Mouse (Mus musculus) right cerebral cortex, postnatal 10 days (tissue): Measurements from ENCODE around the gene Cog1.

ENCODE experiments used
- DNase-seq, 2 experiments: peaks; one replicate each; pipeline ENCODE4 v3.0.0; 2021; ENCODE audit warnings: low spot score in 2 of 2

Cog1 gene

DNA sequence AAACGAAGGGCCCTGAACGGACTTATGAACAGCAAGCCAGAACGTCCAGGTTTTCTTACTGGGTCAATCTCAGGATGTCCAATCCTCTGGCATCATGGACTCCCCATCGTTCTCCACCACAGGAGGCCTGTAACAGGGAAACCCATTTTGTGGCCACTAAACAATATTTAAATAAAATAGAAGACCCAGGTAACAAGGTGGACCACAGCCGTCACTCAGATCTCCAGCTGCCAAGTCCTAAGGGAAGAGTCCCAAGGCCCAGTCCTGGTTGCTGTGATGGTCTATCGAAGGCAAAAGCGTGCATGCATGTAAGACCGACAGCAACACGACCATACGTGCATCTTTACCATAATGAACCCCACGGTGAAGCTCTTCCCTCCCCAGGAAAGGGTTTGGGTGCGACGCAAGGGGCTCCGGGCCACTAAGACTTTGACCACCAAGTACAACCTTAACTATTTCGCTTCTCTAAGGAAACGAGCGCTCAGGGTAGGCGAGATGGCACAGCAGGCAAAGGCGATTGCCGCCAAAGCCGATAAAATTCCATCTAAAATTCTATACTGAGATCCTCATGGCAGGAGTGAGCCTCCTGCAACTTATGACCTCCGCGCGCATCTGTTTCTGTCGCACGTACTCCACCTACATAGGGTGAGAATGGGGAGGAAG is at the start of gene Cog1:
Cog1 (plus strand) TSS at position 480 of the 663 bp plus-strand sequence.
- no peak for DNase-seq

DNA sequence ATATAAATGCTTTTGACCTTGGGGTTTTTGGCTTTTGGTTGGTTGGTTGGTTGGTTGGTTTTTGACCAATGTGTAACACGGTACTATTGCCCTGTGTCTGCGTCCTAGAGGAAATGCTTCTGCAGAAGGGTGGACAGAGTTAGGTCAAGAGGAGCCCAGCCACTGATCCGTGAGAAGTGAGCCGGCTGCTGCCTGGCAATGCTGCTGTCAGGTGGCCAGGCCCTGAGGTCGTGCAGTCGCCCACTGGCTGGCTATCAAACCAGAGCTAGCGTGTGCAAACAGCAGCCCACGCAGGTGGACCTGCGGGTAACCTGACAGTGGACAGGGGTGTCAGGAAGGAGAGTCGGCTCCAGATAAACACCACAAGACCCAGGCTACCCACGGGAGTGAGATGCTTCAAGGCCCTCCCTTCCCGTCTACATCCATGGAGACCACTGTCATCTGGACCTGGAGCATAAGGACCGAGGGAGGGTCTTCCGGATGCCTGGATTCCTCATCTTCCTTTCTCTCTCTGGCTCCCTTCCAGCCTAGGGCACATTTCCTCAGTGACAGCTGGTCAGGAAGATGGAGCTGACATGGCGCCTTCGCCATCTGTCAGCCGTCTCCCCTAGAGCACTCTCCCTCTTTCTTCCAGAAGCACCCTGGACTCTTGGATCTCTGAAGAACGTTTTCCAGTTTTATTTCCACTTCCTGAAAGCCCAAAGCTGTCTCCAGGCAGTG is 48.3 kb upstream of the Cog1 start:
- DNase-seq: no peak

DNA sequence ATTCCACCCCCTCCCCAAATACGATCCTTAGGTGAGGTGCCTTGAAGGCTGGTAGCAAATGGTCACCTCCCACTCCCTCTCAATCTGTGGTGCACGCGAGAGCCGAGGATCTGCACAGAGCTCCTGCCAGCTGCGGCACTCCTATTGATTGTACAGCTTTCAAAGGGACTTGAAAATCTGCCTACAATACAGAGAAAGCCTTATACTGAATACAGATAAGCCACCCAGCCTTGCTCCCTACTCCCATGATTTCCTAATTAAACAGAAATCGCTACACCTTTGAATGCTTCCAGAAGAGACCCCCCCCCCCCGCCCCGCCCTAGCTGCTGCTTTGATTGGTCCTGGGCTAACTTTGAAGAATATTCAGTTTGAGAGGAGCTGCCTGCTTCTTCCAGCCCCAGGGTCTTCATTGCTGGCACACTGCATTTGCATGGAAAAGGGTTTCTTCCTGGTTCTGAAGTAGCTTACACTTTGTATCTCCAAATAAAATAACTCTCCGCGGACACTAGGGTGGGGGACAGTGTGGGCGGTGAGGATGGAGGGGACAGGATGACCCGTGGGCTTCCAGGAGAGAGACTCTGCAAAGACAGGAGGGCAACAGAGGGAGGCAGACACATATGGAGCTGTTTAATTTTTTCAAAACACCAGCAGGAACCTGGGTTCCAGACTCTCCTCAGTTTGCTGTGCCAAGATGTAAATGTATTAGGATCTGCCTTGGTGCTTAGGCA is 47.2 kb upstream of the Cog1 start:
- DNase-seq: no peak

DNA sequence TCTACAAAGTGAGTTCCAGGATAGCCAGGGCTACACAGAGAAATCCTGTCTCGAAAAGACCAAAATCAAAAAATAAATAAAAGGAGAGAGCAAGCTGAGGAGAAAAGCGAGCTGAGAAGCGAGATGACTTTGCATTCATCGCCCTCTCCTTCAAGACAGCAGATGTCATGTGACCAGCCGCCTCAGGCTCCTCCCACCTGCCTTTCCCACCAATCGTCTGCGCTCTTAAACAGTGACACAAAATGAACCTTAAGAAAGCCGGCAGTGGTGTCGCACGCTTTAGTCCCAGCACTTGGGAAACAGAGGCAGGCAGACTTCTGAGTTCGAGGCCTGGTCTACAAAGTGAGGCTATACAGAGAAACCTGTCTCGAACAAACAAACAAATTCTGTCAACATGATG is 41.4 kb upstream of the Cog1 start:
- DNase-seq: no peak

- no peak for DNase-seq
Observed at GRCm38 (mm10) chr11:113609581-113609980, 39.4 kb upstream of the Cog1 start.

DNA sequence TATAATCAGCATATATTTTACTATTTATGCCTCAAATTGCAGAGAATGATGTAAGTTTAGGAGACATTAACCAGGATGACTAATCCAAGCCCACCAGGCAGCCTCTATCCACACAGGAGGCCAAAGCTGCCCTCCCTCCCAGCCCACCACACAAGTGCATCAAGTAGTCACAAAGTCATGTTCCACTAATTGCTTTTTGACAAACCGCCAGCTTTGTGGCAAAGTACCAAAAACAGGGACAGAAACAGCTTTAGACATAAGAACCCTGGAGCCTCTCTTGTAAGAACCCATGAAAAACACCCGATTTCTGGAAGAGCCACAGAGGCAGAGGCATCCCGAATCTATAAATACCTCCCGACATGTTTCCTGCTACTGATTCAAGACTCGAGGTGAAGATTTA is 38.7 kb upstream of the Cog1 start:
- DNase-seq: peak; percentile 58 to 62

GRCm38 (mm10) chr11:113611112-113611646 is 37.8 kb upstream of the Cog1 start:
- DNase-seq: no peak

- DNase-seq: peak; percentile 56 to 74
Observed at GRCm38 (mm10) chr11:113611664-113612611, 37.0 kb upstream of the Cog1 start.

DNA sequence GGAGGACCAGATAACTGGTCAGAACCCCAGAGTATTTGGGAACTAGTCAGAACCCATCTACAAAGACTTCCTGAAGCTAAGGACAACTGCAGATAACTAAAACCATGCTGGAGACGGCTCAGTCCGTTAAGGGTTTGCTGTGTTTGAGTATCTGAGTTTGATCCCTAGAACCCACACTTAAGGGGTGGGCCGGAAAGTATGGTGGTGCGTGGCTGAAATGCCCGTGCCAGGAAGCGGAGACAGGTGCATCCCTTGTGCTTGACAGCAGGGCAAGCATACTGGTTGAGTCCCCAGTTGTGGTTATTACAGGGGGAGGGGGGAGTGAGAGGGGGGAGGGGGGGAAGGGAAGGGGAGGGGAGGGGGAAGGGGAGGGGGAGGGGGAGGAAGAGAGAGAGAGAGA is 34.5 kb upstream of the Cog1 start:
- DNase-seq: no peak

DNA sequence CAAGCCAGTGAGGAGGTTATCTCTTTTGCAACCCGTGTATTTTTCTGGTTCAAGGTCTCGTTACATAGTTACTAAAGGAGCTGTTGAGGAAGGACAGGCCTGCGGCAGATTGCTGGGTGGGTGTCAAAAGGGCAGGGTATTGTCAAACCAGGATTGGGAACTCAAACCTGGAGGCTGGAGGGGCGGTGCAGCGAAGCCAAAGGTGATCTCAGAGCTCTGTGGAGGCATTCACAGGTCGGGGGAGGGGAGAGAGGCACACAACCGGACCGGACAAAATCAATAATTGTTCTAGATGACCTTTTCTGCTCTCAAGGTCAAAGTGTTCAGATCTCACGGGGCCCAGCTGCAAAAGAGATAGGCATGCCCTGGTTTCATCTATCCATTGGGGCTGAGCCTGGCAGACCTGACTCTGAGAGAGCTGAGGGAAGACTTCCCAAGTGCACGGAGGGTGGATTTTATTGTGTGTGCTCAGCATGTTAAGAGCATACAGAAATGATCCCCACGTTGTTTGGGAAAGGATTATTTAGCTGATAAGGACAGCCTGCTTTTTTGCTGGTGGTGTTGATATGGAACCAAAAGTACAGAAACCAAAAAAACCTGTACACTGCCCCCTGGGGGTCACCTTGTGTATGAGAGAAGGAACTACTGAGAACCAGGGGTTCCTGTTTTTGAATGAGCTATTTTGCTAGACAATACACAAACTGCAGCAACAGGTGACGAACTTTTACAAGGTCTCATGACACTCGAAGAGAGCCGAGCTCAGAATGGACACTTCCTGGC is 31.6 kb upstream of the Cog1 start:
- DNase-seq: peak; percentile 75 to 81

DNA sequence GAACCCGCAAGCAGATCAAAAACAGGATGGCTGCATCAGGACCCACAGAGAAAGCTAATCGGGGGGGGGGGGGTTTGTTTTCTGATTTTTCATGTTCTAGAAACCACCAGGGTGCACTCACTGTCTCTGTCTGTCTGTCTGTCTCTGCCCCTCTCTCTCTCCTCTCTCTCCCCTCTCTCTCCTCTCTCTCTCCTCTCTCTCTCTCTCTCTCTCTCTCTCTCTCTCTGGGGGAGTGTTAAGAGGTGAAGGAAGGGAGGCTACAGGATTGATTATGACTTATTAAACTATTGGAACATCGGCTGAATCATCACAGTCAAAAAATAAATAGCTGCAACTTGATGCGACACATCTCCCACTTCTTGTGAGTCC is 30.7 kb upstream of the Cog1 start:
- no peak for DNase-seq

DNA sequence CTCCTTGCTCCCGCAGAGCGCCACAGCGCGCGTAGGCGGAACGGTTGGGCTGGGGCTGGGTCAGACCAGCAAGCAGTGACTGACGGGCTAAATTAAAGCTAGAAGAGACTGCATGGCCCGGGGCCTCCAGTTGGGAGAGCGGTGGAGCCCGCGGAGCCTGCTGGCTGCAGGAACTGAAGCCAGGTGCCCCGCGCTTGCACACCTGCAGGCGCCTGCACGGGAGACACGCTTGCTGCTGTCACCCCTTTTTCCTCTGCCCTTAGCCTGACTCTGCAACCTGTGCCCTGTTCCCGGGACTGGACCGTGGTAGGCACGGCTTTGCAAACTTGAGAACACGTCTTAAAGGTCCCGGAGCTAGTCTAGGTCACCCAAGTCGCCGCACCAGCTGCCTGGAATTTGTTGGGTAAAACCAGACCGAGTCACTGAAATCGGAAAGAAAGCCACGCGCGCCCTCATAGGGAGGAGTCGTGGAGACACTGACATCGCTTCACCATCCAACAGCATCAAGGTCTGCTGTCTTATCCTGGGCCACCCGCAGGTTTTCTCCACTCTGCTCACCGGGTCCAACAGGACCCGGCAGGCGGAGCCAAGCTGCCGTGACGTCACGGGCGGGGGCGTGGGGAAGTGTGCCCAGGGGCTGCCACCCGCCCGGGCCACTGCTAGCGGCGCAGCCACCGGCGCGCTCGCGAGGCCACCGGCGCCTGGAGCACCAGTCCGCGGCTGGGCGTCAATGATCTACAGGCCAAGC is 30.1 kb upstream of the Cog1 start, which contains the start of gene Sstr2:
Sstr2 (plus strand) TSS at position 671 of the 748 bp plus-strand sequence.
- DNase-seq: peak; percentile 87 to 89

DNA sequence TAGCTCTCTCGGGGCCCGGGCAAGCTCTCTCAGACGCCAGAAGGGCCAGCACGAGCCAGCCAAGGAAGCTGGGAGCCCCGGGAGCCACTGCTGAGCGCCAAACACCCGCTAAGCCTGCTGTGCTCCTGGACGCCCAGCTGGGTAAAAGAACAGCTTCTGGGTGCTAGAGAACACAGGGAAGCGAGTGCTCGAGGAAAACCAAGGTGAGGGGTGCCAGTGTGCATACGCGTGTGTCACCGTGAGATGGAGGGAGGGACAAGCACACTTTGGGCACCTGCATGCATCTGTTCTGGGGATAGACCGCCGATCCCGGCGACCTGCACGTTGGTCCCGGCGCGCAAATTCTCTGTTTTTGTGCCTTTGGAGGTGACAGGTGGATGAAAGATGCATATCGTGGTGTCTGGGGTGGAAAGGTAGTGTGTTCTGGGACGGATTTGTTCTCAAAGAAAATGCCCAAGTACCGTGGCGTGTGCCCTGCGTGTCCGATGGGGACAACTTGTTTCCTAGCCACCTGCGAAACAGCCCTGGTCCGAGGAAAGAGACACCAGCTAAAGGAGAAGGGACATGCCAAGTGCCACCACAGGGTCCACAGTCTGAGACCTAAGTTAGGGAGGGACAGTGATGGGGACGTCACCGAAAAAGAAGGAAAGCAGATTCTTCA is 29.4 kb upstream of the Cog1 start:
- no peak for DNase-seq

GRCm38 (mm10) chr11:113621001-113621400 is 28.0 kb upstream of the Cog1 start:
- DNase-seq: no peak

- no peak for DNase-seq
Observed at GRCm38 (mm10) chr11:113622028-113622427, 26.9 kb upstream of the Cog1 start.

GRCm38 (mm10) chr11:113625437-113625836 is 23.5 kb upstream of the Cog1 start:
- no peak for DNase-seq

DNA sequence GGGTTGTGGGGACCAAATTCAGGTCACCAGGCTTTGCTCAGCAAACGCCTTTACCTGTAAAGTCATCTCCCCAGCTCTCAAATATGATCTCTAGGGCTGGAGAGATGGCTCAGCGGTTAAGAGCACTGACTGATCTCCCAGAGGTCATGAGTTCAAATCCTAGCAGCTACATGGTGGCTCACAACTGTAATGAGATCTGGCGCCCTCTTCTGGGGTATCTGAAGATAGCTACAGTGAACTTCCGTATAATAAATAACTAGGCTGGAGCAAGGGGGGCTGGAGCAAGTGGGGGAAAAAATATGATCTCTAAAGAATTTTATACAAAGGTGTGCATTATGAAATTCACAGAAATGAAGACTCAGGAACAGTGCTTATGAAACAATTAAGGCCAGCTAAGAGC is 21.2 kb upstream of the Cog1 start:
- no peak for DNase-seq

- DNase-seq: no peak
Observed at GRCm38 (mm10) chr11:113630642-113631041, 18.3 kb upstream of the Cog1 start.

GRCm38 (mm10) chr11:113631302-113631701 is 17.7 kb upstream of the Cog1 start:
- DNase-seq: no peak
